Mouse (Mus musculus): ENCODE data around the gene Fstl1. TPM values are rescaled to one million over a fixed set of nuclear protein-coding genes. Genes with fewer than 3 reads are reported as not detected.

Fstl1 gene
- total and polyA plus RNA-seq, 2 experiments from 2014 or later = 53.1 to 71.5 TPM

GRCm38 (mm10) chr16:37813691-37814382 lies 37.2 kb downstream of the Fstl1 start:
- Histone ChIP-seq H3K36me3 (ENCODE audit: insufficient read depth, low read length) (no peaks in the 10 kb centered on the region), H3K4me3 (ENCODE audit: low read length) (no peak overlapping the region), H3K27me3 (ENCODE audit: insufficient read depth, low read length) (no peaks in the 10 kb centered on the region), H3K4me2 (ENCODE audit: low read depth, low read length) (0 out of 2 replicates have a peak overlapping the region, but pooled peaks have one; percentile 5), H3K9ac (replicated peaks; ENCODE audit: low read length) (no peak overlapping the region), H3K9me3 (ENCODE audit: low read length) (no peaks in the 10 kb centered on the region), H3K27ac (peak overlapping the region; percentile 46; the same call in 1 of the 2 replicates), H3K4me1 (ENCODE audit: insufficient read depth, low read length) (no peaks in the 10 kb centered on the region; the same call in 1 of the 2 replicates)
- WGBS = 27% methylated on average over 5 of the region's 5 CpGs
- no peak for DNase-seq (ENCODE audit: low spot score)
- ATAC-seq = no peak
- TF ChIP-seq CTCF (IDR thresholded peaks at IDR 0.05; ENCODE audit: low read depth) = no peak

DNA sequence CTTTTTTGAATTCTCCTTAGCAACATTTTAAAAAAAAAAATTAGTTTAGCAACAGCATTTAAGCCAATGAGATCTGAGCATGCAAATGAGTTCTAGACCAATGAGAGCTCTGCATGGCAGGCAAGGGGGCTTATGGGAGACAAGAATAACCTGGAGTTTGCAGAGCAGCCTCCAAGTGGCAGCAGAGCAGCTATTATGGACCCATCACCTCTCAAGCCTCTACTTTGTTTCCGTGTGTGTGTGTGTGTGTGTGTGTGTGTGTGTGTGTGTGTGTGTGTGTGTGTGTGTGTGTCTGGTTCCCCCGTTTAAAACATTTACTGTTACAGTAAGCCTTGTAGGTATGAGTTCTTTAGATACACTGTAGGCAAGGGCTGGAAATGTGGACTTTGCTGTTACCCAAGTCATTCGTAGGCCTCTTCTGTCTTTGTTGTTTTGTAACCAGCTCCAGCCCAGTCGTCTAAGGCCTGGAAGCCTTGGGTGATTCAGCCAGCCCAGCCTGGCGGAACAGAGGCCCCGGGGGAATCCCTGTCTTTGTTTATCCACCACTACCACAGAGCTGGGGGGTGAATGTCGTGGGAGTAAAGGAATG lies 37.8 kb downstream of the Fstl1 start:
- peak; percentile 97 for ATAC-seq
- Histone ChIP-seq H3K27me3 (ENCODE audit: insufficient read depth, low read length) (no peaks in the 10 kb centered on the region), H3K4me3 (ENCODE audit: low read length) (no peak overlapping the region), H3K36me3 (ENCODE audit: insufficient read depth, low read length) (no peaks in the 10 kb centered on the region), H3K9me3 (ENCODE audit: low read length) (no peaks in the 10 kb centered on the region), H3K27ac (peak overlapping the region; percentile 71; the same call in 1 of the 2 replicates), H3K4me1 (ENCODE audit: insufficient read depth, low read length) (no peaks in the 10 kb centered on the region; the same call in 1 of the 2 replicates), H3K9ac (replicated peaks; ENCODE audit: low read length) (no peak overlapping the region), H3K4me2 (ENCODE audit: low read depth, low read length) (0 out of 2 replicates have a peak overlapping the region, but pooled peaks have one; percentile 5)
- peak; percentile 93 for DNase-seq (ENCODE audit: low spot score)
- TF ChIP-seq CTCF (IDR thresholded peaks at IDR 0.05; ENCODE audit: low read depth) = peak; percentile 80
- 12% methylated on average over 7 of the region's 7 CpGs for WGBS

- no peak overlapping the region for H3K4me2 ChIP-seq (ENCODE audit: low read depth, low read length)
- no peaks in the 10 kb centered on the region; the same call in 1 of the 2 replicates for H3K4me1 ChIP-seq (ENCODE audit: insufficient read depth, low read length)
- H3K4me3 ChIP-seq (ENCODE audit: low read length) = no peak overlapping the region
- no peak overlapping the region for H3K27ac ChIP-seq
- H3K27me3 ChIP-seq (ENCODE audit: insufficient read depth, low read length) = no peaks in the 10 kb centered on the region
- H3K36me3 ChIP-seq (ENCODE audit: insufficient read depth, low read length) = no peaks in the 10 kb centered on the region
- DNase-seq (ENCODE audit: low spot score) (no peak), ATAC-seq (no peak)
- TF ChIP-seq CTCF (IDR thresholded peaks at IDR 0.05; ENCODE audit: low read depth) = no peak
- no peak overlapping the region for H3K9ac ChIP-seq (replicated peaks; ENCODE audit: low read length)
- H3K9me3 ChIP-seq (ENCODE audit: low read length) = no peaks in the 10 kb centered on the region
- WGBS = 93% methylated on average over 4 of the region's 4 CpGs
Observed at GRCm38 (mm10) chr16:37817986-37818385, 41.3 kb downstream of the Fstl1 start.

DNA sequence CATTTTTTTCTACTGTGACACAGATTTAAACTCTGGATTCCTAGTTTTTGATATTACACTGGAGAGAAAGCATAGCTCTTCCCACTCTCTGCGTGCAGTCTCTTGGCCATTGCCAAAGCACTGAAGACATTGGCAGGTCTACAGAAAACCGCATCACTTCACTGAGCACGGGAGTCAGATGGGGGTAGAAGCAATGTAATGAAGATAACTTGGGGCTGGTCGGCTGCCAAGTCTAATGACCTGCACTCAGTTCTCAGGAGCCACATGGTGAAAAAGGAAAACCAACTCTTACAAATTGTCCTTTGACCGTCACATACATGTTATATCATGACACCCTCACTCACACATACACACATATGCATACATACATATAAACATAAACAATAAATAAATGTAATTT lies 47.3 kb downstream of the Fstl1 start:
- 47% methylated on average over 5 of the region's 5 CpGs for WGBS
- ATAC-seq (peak; percentile 70), DNase-seq (ENCODE audit: low spot score) (peak; percentile 78)
- no peaks in the 10 kb centered on the region for H3K27me3 ChIP-seq (ENCODE audit: insufficient read depth, low read length)
- H3K36me3 ChIP-seq (ENCODE audit: insufficient read depth, low read length) = peaks cover 9% of the 10 kb centered on the region; the same call in 1 of the 2 replicates
- H3K4me3 ChIP-seq (ENCODE audit: low read length) = no peak overlapping the region
- no peak overlapping the region for H3K27ac ChIP-seq
- no peak overlapping the region for H3K9ac ChIP-seq (replicated peaks; ENCODE audit: low read length)
- no peaks in the 10 kb centered on the region for H3K9me3 ChIP-seq (ENCODE audit: low read length)
- H3K4me1 ChIP-seq (ENCODE audit: insufficient read depth, low read length) = no peaks in the 10 kb centered on the region
- TF ChIP-seq CTCF (IDR thresholded peaks at IDR 0.05; ENCODE audit: low read depth) = no peak
- H3K4me2 ChIP-seq (ENCODE audit: low read depth, low read length) = no peak overlapping the region

- 87% methylated on average over 12 of the region's 12 CpGs for WGBS
- H3K4me1 ChIP-seq (ENCODE audit: insufficient read depth, low read length) = no peaks in the 10 kb centered on the region
- peaks cover 14% of the 10 kb centered on the region; the same call in 1 of the 2 replicates for H3K36me3 ChIP-seq (ENCODE audit: insufficient read depth, low read length)
- H3K9ac ChIP-seq (replicated peaks; ENCODE audit: low read length) = no peak overlapping the region
- H3K9me3 ChIP-seq (ENCODE audit: low read length) = no peaks in the 10 kb centered on the region
- no peak overlapping the region for H3K4me2 ChIP-seq (ENCODE audit: low read depth, low read length)
- H3K4me3 ChIP-seq (ENCODE audit: low read length) = no peak overlapping the region
- H3K27me3 ChIP-seq (ENCODE audit: insufficient read depth, low read length) = no peaks in the 10 kb centered on the region
- DNase-seq (ENCODE audit: low spot score) = no peak
- H3K27ac ChIP-seq = no peak overlapping the region
- no peak for TF ChIP-seq CTCF (IDR thresholded peaks at IDR 0.05; ENCODE audit: low read depth)
- no peak for ATAC-seq
Observed at GRCm38 (mm10) chr16:37824778-37825505, 48.3 kb downstream of the Fstl1 start.

GRCm38 (mm10) chr16:37826286-37826685 lies 49.6 kb downstream of the Fstl1 start:
- no peak for TF ChIP-seq CTCF (IDR thresholded peaks at IDR 0.05; ENCODE audit: low read depth)

More at GRCm38 (mm10) chr16:37826286-37826685, 49.6 kb downstream of the Fstl1 start:
- no peak overlapping the region for H3K4me3 ChIP-seq (ENCODE audit: low read length)
- no peaks in the 10 kb centered on the region for H3K9me3 ChIP-seq (ENCODE audit: low read length)
- H3K27ac ChIP-seq = no peak overlapping the region
- H3K4me1 ChIP-seq (ENCODE audit: insufficient read depth, low read length) = no peaks in the 10 kb centered on the region
- H3K4me2 ChIP-seq (ENCODE audit: low read depth, low read length) = no peak overlapping the region
- WGBS = 88% methylated on average over 3 of the region's 3 CpGs
- DNase-seq (ENCODE audit: low spot score) (no peak), ATAC-seq (no peak)
- peaks cover 19% of the 10 kb centered on the region; the same call in 1 of the 2 replicates for H3K36me3 ChIP-seq (ENCODE audit: insufficient read depth, low read length)
- no peaks in the 10 kb centered on the region for H3K27me3 ChIP-seq (ENCODE audit: insufficient read depth, low read length)
- H3K9ac ChIP-seq (replicated peaks; ENCODE audit: low read length) = no peak overlapping the region
